8 mouse cellular contexts compared by ENCODE assay signal in the genomic region with DNA sequence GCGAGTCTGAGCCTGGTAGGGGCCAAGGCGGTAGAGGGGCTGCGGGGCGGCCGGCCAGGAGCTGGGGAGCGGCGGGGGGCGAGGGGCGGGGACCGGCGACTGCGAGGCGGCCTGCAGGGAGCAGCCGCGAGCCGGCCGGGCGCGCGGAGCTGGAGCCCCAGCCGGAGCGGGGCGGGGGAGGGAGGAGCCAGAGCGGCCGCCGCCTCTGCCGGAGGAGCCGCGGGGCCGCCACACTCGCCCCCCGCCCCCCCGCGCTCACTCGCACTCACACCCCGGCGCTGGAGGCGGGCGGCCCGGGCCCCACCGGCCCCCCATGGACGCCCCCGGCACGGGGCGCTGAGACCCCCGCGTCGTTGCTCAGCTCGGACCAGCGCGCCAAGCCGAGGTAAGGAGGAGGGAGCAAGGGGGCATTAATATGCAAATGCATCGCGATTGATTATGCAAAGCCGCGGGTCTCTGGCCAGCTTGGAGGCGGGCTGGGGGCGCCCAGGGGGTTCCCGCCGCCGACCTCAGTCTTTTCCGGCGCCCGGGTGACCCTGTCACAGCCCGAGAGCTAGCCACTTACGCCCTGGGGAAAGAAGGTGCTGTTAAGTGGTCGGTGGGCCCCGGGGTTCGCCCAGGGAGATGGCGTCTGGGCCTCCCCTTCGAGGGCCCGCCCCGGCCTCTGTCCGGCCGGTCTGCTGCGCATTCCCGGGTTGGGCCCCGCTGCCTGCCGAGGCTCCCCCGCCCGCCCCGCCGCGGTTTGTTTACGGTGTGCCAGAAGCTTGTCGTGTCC. TPM values are rescaled to one million over a fixed set of nuclear protein-coding genes. Genes with fewer than 3 reads are reported as not detected.
DNase-seq lines count a peak whose midpoint lies in the region; ATAC-seq and TF ChIP-seq lines count a peak whose summit lies in the region.
"Had no signal": no experiment of that assay in that cellular context is flagged by ENCODE, and none has a peak within 500 bp of the region (broad histone marks: within the 10 kb centered on the region; RNA-seq: fewer than 3 reads in every experiment).

No protein-coding gene starts in this region.

- no peaks in the 10 kb centered on the region for H3K9me3 ChIP-seq in forebrain, embryonic 12.5 days
- H3K9me3 ChIP-seq in hindbrain, embryonic 10.5 days: no peaks in the 10 kb centered on the region

- peak overlapping the region; percentile 98 for H3K27ac ChIP-seq in forebrain, embryonic 12.5 days
- peak overlapping the region; percentile 99 for H3K27ac ChIP-seq in hindbrain, embryonic 10.5 days
- no peak overlapping the region for H3K27ac ChIP-seq in macrophage
- H3K27ac ChIP-seq in small intestine, adult 2 months (ENCODE audit: insufficient read depth, low read depth, low read length): peak overlapping the region; percentile 92

- H3K36me3 ChIP-seq in forebrain, embryonic 12.5 days (replicated peaks): no peaks in the 10 kb centered on the region
- H3K36me3 ChIP-seq in hindbrain, embryonic 10.5 days: no peaks in the 10 kb centered on the region
- H3K36me3 ChIP-seq in macrophage (ENCODE audit: inconsistent target): no peaks in the 10 kb centered on the region
- H3K36me3 ChIP-seq in small intestine, adult 2 months (ENCODE audit: control insufficient read depth, insufficient read depth, low read length): no peaks in the 10 kb centered on the region

- TF ChIP-seq CTCF in small intestine, adult 2 months (IDR thresholded peaks at IDR 0.05; ENCODE audit: extremely low read depth, insufficient read length, insufficient replicate concordance, low read depth, low read length): peak; percentile 41; the same call in 1 of the 2 replicates

- H3K79me2 ChIP-seq in macrophage (ENCODE audit: inconsistent target): no peaks in the 10 kb centered on the region; the same call in 1 of the 2 replicates

- H3K4me2 ChIP-seq in forebrain, embryonic 12.5 days: peak overlapping the region; percentile 74

- H3K4me3 ChIP-seq in forebrain, embryonic 12.5 days (replicated peaks): peak overlapping the region; percentile 84
- H3K4me3 ChIP-seq in hindbrain, embryonic 10.5 days: peak overlapping the region; percentile 83
- peak overlapping the region; percentile 47 for H3K4me3 ChIP-seq in macrophage (ENCODE audit: inconsistent target)
- peak overlapping the region; percentile 77 for H3K4me3 ChIP-seq in small intestine, adult 2 months (ENCODE audit: low read depth, low read length)

- ATAC-seq in cerebellum, adult (ENCODE audit: insufficient number of reproducible peaks, low FRiP score, low TSS enrichment): peak; percentile 49; the same call in 1 of the 2 replicates
- peak; percentile 76 for ATAC-seq in forebrain, embryonic 12.5 days (ENCODE audit: low FRiP score)

- no peaks in the 10 kb centered on the region for H3K27me3 ChIP-seq in forebrain, embryonic 12.5 days
- H3K27me3 ChIP-seq in hindbrain, embryonic 10.5 days (ENCODE audit: insufficient read depth, poor library complexity, severe bottlenecking): peaks cover 8% of the 10 kb centered on the region; the same call in 1 of the 2 replicates
- H3K27me3 ChIP-seq in small intestine, adult 2 months (ENCODE audit: control insufficient read depth, insufficient read depth, low read length): no peaks in the 10 kb centered on the region

- peaks cover 77% of the 10 kb centered on the region for H3K4me1 ChIP-seq in forebrain, embryonic 12.5 days
- peaks cover 89% of the 10 kb centered on the region for H3K4me1 ChIP-seq in hindbrain, embryonic 10.5 days (replicated peaks)
- peaks cover 32% of the 10 kb centered on the region; the same call in 1 of the 2 replicates for H3K4me1 ChIP-seq in small intestine, adult 2 months (ENCODE audit: control insufficient read depth, insufficient read depth, insufficient read length, low read length)

- H3K9ac ChIP-seq in forebrain, embryonic 12.5 days: peak overlapping the region; percentile 94

- TF ChIP-seq POLR2A in small intestine, adult 2 months (IDR thresholded peaks at IDR 0.05; ENCODE audit: low read depth, low read length): no peak

- 1% methylated on average over 60 of the region's 86 CpGs for WGBS in forebrain, embryonic 12.5 days
- under 1% methylated on average over 84 of the region's 86 CpGs for WGBS in hindbrain, embryonic 10.5 days
- WGBS in macrophage (ENCODE audit: missing documents): under 1% methylated on average over 56 of the region's 86 CpGs
- 1% methylated on average over 86 of the region's 86 CpGs for WGBS in small intestine, adult 2 months

- DNase-seq in MN1 (ENCODE audit: low spot score): peak; percentile 81
- DNase-seq in hindbrain, embryonic 10.5 days (ENCODE audit: low spot score): peak; percentile 88
- DNase-seq in layer of hippocampus, postnatal 14 days (ENCODE audit: low spot score in 2 of 2): peak; percentile 69 to 79

RNA-seq across cellular contexts. Expression of gene Thra, which starts 1.4 kb away (rescaled TPM):
- 53.4 and 59.8 TPM in 2 replicates for polyA plus RNA-seq in forebrain, embryonic 12.5 days (2016; fragmentation: Nextera tagmentation; extraction: Ambion mirVana)
- 12.8 and 22.2 TPM in 2 replicates for polyA plus RNA-seq in hindbrain, embryonic 10.5 days (2016; fragmentation: Nextera tagmentation; extraction: Ambion mirVana)
- total RNA-seq in layer of hippocampus, postnatal 14 days (2021): 1,000 to 10,000 TPM; 1,264 to 1,291 TPM
- 10 to 100 TPM in 20 of 26 experiments, 1 to 10 TPM in 6; 3.6 to 48.8 (median 15.3) TPM for total RNA-seq in macrophage (2018; cell fraction: chromatin; rRNA removed)
- total RNA-seq in macrophage (2018; cell fraction: cytosol; rRNA removed): 10 to 100 TPM in 17 of 26 experiments, 1 to 10 TPM in 9; 6.7 to 18.6 (median 11.3) TPM
- 10 to 100 TPM in 12 of 26 experiments, 1 to 10 TPM in 14; 4.3 to 29.5 (median 9.6) TPM for total RNA-seq in macrophage (2018; cell fraction: nucleus; rRNA removed)
- 8.2 to 12.1 TPM (median 9.8 TPM) in 3 replicates for polyA plus RNA-seq in macrophage (2018)
- 46.5 and 128 TPM in 2 replicates for polyA plus RNA-seq in small intestine, adult 2 months (2012; rRNA removed)

RNA-seq across cellular contexts. Expression of gene Med24, which starts 12.6 kb away (rescaled TPM):
- polyA plus RNA-seq in forebrain, embryonic 12.5 days (2016; fragmentation: Nextera tagmentation; extraction: Ambion mirVana): 88.1 and 95.0 TPM in 2 replicates
- polyA plus RNA-seq in hindbrain, embryonic 10.5 days (2016; fragmentation: Nextera tagmentation; extraction: Ambion mirVana): 76.9 and 83.6 TPM in 2 replicates
- 100 to 1,000 TPM; 109 to 110 TPM for total RNA-seq in layer of hippocampus, postnatal 14 days (2021)
- 10 to 100 TPM; 26.0 to 64.8 (median 48.7) TPM for total RNA-seq in macrophage (2018; cell fraction: chromatin; rRNA removed)
- 10 to 100 TPM; 12.8 to 23.6 (median 18.5) TPM for total RNA-seq in macrophage (2018; cell fraction: cytosol; rRNA removed)
- 10 to 100 TPM; 14.2 to 52.0 (median 30.6) TPM for total RNA-seq in macrophage (2018; cell fraction: nucleus; rRNA removed)
- 19.2 to 19.9 TPM (median 19.6 TPM) in 3 replicates for polyA plus RNA-seq in macrophage (2018)
- 23.8 and 49.5 TPM in 2 replicates for polyA plus RNA-seq in small intestine, adult 2 months (2012; rRNA removed)

RNA-seq across cellular contexts. Expression of gene Nr1d1, which starts 33.3 kb away (rescaled TPM):
- polyA plus RNA-seq in forebrain, embryonic 12.5 days (2016; fragmentation: Nextera tagmentation; extraction: Ambion mirVana): 2.1 and 2.2 TPM in 2 replicates
- 1.2 and 1.5 TPM in 2 replicates for polyA plus RNA-seq in hindbrain, embryonic 10.5 days (2016; fragmentation: Nextera tagmentation; extraction: Ambion mirVana)
- 10 to 100 TPM; 53.3 to 65.3 TPM for total RNA-seq in layer of hippocampus, postnatal 14 days (2021)
- 10 to 100 TPM in 3 of 26 experiments, 1 to 10 TPM in 19, under 1 TPM in 2, not detected in 2; 0.22 to 19.5 (median 1.8) TPM for total RNA-seq in macrophage (2018; cell fraction: chromatin; rRNA removed)
- 10 to 100 TPM in 3 of 26 experiments, 1 to 10 TPM in 22, under 1 TPM in 1; 0.80 to 16.2 (median 2.0) TPM for total RNA-seq in macrophage (2018; cell fraction: cytosol; rRNA removed)
- total RNA-seq in macrophage (2018; cell fraction: nucleus; rRNA removed): 10 to 100 TPM in 6 of 26 experiments, 1 to 10 TPM in 14, under 1 TPM in 6; 0.30 to 28.5 (median 1.6) TPM
- 3.0 to 7.6 TPM (median 4.9 TPM) in 3 replicates for polyA plus RNA-seq in macrophage (2018)
- polyA plus RNA-seq in small intestine, adult 2 months (2012; rRNA removed): 59.8 and 206 TPM in 2 replicates

RNA-seq across cellular contexts. Expression of gene Csf3, which starts 40.7 kb away (rescaled TPM):
- 0.14 TPM in 1 of 2 replicates, not detected in the other for polyA plus RNA-seq in forebrain, embryonic 12.5 days (2016; fragmentation: Nextera tagmentation; extraction: Ambion mirVana)
- polyA plus RNA-seq in hindbrain, embryonic 10.5 days (2016; fragmentation: Nextera tagmentation; extraction: Ambion mirVana): not detected in 2 replicates
- not detected for total RNA-seq in layer of hippocampus, postnatal 14 days (2021)
- total RNA-seq in macrophage (2018; cell fraction: chromatin; rRNA removed): 1 to 10 TPM in 4 of 26 experiments, under 1 TPM in 5, not detected in 17; 0.50 to 3.2 (median 0.90) TPM
- total RNA-seq in macrophage (2018; cell fraction: cytosol; rRNA removed): 1 to 10 TPM in 5 of 26 experiments, under 1 TPM in 13, not detected in 8; 0.07 to 4.9 (median 0.42) TPM
- total RNA-seq in macrophage (2018; cell fraction: nucleus; rRNA removed): 1 to 10 TPM in 10 of 26 experiments, under 1 TPM in 5, not detected in 11; 0.33 to 3.5 (median 1.3) TPM
- not detected in 3 replicates for polyA plus RNA-seq in macrophage (2018)
- polyA plus RNA-seq in small intestine, adult 2 months (2012; rRNA removed): 0.10 TPM in 1 of 2 replicates, not detected in the other
- total RNA-seq: left cerebral cortex, adult 8-10 months had no signal

RNA-seq across cellular contexts. Expression of gene Msl1, which starts 53.5 kb away (rescaled TPM):
- polyA plus RNA-seq in forebrain, embryonic 12.5 days (2016; fragmentation: Nextera tagmentation; extraction: Ambion mirVana): 39.3 and 39.9 TPM in 2 replicates
- polyA plus RNA-seq in hindbrain, embryonic 10.5 days (2016; fragmentation: Nextera tagmentation; extraction: Ambion mirVana): 24.4 and 25.2 TPM in 2 replicates
- 100 to 1,000 TPM; 149 to 161 TPM for total RNA-seq in layer of hippocampus, postnatal 14 days (2021)
- total RNA-seq in macrophage (2018; cell fraction: chromatin; rRNA removed): 100 to 1,000 TPM in 4 of 26 experiments, 10 to 100 TPM in 22; 26.6 to 124 (median 61.3) TPM
- total RNA-seq in macrophage (2018; cell fraction: cytosol; rRNA removed): 10 to 100 TPM; 35.5 to 64.0 (median 51.6) TPM
- total RNA-seq in macrophage (2018; cell fraction: nucleus; rRNA removed): 100 to 1,000 TPM in 7 of 26 experiments, 10 to 100 TPM in 19; 40.3 to 121 (median 76.1) TPM
- 40.0 to 80.9 TPM (median 44.0 TPM) in 3 replicates for polyA plus RNA-seq in macrophage (2018)
- 19.8 and 38.5 TPM in 2 replicates for polyA plus RNA-seq in small intestine, adult 2 months (2012; rRNA removed)
